Mouse (Mus musculus) megakaryocyte, embryonic 14.5 days (primary cell): Measurements from ENCODE around the gene Vav2.

ENCODE experiments used
- FLI1 ChIP-seq: IDR thresholded peaks from 2 replicates; pipeline ENCODE4 v1.6.1; 2012; ENCODE audit warnings: low read length, inconsistent platforms, mixed read lengths
- GATA1 ChIP-seq: IDR thresholded peaks from 3 replicates; pipeline ENCODE4 v1.6.1; 2012; ENCODE audit warnings: mixed read lengths, low read length, inconsistent platforms, borderline replicate concordance

DNA sequence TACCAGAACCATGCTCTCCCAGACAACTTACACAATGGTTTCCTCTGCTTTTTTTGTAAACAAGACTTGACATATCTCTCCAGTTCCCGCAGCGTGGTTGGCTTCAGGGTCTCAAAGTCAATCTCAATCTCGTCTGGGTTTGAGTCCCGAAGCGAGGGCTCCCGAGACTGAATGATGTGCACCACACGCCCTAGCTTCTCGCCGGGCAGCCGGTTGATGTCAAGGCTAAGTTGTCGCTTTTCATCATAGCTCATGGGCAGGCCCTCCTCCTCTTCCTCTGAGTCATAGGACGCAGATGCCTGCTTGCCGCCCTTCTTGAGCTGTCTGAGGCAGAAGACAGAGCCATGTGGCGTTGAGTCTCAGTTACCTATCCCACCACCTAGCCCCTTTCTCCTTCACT is 23.4 kb upstream of the Vav2 start:
- TF ChIP-seq GATA1 (no peak), FLI1 (no peak)
